Mouse (Mus musculus): Measurements from ENCODE around the gene Lman1l.

- TF ChIP-seq CTCF (IDR thresholded peaks at IDR 0.05; ENCODE audit: low read depth, low read length): no peak
- TF ChIP-seq POLR2A (IDR thresholded peaks at IDR 0.05; ENCODE audit: borderline replicate concordance, low read depth, low read length): no peak
Measured at GRCm38 (mm10) chr9:57557215-57557614, 63.4 kb downstream of the Lman1l start.
